Mouse (Mus musculus): Measurements from ENCODE around the gene Cd81.

Gene Cd81

GRCm38 (mm10) chr7:143114773-143115172 is 62.2 kb downstream of the Cd81 start:
- DNase-seq: no peak

DNA sequence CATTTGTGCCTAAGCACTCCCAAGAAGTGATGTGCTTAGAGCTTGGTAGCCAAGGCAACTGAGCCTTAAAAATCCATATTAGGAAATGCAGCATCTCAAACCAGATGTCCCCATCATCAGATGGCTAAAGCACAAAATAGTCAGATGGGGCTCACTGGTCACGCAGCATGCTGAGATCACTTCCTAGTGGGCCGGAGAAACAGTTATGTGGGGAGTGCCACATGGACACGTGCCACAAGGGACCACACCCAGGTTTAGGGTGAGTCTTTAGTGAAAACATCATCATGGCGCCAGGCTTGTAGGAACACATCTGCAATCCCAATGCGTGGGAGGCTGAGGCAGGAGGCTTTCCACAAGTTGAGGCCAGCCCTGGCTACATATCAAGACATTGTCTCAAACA is 64.0 kb downstream of the Cd81 start:
- DNase-seq: no peak
